Mouse (Mus musculus) kidney, postnatal 36 days (tissue): ENCODE results near the gene Vps41.

Experiments used
- DNase-seq, 2 experiments: peaks; one replicate each; pipeline ENCODE4 v3.0.0; 2021 to 2022; ENCODE audit warnings: mixed read lengths in 2 of 2

Gene Vps41

DNA sequence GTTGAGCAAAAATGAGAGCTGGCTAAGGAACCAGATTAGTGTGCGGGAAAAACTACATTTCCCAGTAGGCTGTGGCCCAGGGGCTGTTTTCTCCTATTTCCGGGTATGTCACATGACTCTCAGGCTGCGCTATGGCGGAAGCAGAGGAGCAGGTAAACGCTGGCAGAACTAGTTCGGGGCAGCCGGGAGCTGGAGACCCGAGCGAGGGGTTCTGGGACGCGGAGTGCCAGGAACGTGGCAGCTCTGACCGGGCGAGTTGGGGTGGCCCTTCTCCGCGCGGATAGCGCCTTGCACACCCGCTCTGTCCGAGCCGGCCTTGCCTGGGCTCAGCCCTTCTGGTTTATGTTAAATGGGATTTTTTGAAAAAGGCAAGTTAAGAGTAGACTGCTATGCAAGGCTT, at the start of gene Vps41:
TSS of gene Vps41 (plus strand) at position 102 of the 400 bp plus-strand sequence.
- DNase-seq: peak; percentile 82 to 90

DNA sequence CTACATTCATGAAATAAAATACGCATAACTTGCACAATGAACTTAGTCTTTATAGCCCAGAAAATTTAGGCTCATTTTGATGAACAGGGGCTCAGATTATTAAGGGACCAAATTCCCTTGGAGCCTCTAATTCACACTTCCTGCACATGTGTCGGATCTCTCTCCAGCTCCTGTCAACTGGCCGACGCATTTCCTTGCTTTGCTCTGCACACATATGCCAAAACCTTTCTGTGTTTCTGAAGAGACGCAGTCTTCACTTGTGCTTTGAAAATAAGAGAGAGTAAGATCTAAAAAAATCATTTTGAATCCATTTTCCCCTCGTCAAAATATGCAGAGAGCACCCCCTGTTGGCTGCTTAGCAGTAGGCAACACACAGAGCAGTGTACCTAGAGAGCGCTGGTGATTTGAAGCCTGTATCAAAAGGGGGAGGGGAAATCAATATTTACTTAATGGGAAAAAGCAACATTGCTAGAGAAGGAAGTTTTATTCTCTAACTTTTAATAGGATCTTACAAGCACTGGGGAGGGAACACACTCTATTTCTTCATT, 18.5 kb upstream of the Vps41 start:
- DNase-seq: peak in 1 of 2 experiments; percentile 48

DNA sequence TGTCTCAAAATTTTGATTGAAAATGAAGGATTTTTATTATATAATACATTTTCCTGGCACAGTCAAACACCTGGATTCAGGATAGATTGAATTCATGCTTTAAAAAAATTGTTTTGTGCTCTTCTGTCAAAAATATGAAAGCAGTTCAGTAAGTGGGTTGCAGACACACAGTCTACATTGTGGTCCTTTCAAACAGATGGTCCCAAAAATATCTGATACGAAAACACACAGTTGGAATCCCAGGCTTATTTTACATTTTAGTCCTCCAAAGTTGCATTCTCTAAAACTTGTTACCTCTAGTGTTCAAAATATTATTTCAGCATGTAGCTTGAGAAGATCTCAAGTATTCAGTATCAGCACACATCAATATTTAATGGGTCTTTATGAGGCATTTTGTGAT, 5.4 kb upstream of the Vps41 start:
- no peak for DNase-seq

DNA sequence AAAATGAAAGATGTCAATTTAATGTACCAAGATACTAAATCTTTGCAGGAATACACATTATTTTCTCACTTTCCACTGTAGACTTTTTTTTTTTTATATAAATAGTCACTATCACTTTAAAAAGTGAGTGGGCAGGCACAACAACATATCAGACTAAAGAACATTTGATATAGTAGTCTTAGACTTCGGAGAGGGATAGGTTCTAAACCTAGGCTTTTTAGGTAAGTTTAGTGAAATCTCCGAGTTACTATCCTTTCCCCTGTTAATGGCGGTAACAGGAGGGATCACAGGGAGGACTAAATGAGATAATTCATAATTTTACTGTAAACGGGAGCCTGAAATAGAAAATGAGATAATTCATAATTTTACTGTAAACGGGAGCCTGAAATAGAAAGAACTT, 379 bp upstream of the Vps41 start:
- DNase-seq: no peak

DNA sequence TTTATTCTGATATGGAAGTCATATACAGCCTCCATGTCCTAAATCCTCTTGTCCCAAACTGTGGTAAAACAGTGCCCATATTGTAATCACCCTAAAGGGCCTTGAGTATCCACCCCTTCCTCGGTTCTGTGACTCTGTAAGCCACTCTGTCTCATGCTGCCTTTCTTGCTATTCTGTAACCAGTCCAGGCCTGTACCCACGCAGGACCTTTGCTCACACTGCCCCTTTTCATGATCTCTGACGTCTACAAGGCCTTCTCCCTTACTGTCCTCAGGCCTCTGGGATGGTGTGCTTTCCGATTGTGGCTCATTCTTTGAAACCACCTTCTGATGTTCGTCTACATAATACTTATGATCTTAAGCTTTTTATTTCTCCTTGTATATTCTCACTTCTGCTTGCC, 1.4 kb downstream of the Vps41 start:
- DNase-seq: peak; percentile 29 to 47

DNA sequence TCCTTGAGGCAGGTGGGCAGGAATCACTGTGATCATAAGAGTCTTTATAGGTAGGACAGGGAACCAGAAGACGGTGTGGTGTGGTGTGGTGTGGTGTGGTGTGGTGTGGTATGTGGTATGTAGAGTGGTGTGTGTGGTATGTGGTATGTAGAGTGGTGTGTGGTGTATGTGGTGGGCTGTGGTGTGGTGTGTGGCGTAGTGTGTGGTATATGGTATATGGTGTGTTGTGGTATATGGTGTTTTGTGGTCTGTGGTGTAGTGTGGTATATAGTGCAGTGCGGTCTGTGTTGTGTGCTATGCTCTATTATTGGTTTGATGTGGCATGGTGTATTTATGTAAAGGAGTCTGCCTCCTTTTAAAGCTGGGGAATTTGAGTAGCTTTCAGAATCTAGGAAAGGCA, 13.6 kb downstream of the Vps41 start:
- no peak for DNase-seq

DNA sequence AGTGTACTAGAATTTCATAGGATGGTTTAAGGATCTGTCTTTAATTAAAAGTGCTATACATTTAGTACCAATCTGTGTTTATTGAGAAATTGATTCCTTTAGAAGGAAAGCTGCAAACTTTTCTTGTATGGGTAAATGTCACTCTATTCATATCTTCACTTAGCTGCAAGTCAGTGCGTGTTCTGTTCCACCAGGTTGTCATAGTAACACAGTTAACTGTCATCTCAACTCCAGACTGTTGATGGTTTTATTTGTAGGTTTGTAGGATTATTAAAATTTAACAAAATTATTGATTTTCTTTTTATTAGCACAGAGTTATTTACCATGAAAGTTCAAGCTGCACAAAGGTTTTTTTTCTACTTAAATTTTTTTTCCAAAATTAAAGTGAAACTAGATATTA, 19.5 kb downstream of the Vps41 start:
- DNase-seq: no peak

DNA sequence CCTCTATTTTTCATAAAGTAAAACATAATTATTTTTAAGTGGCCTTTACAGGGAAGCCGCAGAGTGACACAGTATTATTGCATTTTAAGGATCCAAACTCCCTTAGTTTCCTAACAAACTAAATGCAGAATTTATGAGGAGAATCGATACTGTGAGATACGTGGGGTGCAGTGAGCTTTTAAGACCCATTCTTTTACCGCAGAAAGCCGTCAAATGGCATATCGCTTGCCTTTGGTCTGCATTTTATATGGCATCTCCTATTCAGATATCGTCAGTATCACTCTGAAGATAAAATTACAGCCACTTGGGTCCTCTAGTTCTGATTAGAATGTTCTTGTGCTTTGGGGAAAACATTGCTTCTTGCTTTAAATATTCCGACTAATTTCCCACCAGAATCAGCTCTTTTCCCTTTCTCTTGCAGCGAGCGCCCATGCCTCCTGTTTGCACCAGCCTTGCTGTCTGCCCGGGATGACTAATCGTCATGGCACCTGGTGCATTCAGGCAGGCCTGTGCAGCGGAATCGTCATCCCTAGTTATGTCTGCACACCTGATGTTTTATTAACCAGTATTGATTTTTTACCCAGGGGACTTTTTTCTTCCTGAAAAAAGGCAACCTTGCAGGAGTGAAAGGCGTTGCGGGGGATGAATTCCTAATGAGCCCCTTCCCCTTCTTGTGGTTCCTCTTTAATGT, 26.6 kb downstream of the Vps41 start:
- no peak for DNase-seq

DNA sequence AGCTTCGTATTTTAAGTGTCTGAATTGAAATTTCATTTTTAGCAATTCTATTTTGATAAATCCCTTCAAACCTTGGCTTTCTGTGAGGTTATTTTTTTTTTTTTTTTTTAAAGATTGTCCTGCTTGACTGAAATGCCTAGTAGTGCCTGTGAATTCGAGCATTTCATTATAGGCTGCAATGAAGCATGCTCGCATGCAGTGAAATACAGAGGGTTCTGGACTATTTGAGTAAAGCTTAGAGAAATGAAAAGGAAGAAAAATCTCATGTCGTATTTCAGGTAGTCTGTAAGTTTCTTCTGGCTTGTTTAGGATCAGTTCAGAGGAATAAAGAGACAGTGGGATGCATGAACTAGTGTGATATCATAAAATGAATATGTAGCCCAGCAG, 27.2 kb downstream of the Vps41 start:
- no peak for DNase-seq

DNA sequence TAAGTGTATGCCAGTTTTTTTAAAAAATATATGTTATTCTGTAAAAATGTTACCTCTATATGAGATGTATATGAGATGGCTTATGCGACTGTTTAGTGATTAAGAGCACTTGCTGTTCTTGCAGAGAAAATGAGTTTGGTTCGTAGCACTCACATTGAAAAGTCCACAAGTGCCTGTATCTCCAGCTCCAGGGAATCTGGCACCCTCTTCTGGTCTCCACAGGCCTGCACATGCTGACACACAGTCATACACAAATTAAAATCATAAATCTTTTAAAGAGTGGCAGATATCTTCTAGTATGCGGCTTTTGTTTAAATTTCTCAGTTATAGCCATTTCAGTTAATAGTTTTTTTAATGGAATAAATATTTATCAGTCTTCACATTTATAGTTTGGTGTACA, 40.9 kb downstream of the Vps41 start:
- DNase-seq: peak; percentile 9 to 36

DNA sequence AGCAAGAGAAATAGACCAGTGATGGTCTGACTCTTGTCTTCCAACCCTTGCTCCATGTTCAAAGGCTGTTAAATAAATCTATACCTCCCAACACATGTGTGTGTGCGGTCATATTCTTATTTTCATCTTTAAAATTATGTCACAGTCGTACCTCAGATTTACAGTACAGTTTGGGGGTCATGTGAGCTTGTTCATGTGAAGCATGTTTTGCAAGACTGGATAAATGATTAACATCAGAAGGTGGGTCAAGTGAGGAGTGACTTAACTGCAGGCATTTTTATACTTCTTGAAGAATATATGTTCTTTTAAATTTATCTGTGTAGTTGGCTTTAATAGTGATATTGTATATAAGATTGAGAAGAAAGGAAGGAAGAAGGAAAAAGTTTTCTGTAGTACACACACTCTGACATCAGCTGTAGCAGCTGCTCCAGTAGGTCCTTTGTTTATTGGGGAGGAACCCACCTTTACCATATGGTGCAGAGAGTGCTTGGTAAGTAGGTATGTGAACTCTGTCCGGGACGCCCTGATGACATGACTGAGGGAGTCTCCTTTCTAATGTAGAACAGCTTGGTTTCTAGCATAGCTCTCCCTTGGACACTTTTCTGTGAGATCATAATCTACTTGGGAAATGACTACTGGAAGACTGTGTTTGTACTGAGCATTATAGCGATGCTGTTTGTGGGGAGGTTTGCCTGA, 42.4 kb downstream of the Vps41 start:
- peak in 1 of 2 experiments; percentile 32 for DNase-seq

DNA sequence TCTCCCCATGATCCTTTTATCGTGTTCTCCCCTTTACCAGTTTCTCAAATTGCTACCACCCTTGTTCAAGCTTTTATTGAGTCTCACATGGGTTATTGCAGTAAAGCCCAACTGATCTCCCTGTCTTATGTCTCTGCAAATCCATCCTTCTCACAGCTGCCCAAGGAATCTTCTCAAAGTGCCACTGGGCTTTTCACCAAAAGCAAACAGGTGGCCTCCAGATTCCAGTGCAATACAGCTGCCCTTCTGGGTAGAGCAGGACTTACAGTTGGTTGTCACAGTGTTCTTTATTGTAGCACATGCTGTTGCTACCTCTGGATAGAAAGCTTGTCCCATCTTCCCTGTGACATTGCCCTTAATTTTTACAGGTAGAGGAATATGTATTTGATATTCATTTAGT, 44.4 kb downstream of the Vps41 start:
- no peak for DNase-seq

DNA sequence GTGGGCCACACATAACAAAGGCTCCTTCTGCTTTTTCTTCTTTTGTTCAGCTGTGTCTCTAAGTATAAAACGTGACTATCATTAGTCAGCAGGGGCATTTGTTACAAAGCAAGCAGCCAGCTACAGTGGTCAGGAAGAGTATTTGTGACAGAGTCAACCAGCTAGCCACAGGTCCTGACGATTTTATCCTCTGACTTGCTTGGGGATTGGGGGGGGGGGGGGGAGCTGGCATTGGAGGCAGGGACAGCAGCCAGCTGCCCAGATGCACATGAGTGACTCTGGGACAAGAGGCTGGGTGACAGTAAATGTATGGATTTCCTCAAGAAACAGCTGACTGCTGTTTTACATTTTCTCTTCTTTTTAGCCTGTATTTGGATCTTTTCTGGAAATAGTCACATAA, 50.8 kb downstream of the Vps41 start:
- no peak for DNase-seq

DNA sequence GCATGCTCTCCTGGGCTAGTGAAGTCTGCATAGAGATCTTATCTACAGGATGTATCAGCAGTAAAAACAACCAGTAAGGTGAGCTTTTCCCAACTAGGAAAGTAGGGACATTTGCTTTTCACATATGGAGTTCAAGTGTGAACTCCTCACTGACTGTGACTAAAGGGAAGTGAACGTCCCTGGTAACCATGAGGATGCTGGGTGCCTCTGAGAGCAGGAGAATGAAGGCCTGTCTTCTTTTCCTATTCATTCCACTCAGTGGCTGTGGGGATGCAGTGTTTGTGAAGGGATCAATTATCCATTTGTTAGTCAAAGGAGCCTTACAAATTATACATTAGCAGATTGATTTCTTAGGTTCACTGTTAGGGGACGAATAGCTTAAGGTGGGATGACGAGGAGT, 51.4 kb downstream of the Vps41 start:
- no peak for DNase-seq

DNA sequence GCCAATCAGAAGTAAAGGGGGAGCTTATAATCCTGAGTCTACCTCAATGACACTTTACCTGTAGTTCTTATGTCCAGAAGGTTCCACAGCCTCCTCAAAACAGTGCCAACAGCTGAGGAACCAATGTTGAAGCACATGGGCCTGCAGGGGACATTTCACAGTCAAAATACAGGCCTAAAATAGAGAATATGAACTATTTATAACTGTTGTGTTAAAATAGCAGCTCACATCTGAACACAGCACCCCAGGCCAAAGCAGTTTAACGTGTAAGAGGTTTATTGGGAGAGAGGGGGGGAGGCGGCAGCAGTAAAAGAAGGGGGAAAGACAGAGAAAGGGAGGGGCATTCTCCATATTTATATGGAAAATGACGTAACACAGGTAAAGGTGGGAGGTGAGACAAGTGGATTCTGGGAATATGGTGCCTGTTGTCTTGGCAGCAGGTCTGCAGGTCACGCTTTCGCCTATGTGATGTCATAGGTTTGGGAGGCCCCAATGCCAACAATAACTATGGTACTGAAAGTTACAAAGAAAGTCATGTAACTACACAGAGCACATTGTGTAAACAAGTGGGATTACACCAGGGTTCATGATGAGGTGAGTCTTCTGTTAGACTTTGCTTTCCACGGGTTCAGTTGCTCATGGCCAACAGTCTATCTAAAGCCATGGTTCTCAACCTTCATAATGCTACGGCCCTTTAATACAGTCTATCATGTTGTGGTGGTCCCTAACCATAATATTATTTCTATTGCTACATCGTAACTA, 56.5 kb downstream of the Vps41 start:
- no peak for DNase-seq

DNA sequence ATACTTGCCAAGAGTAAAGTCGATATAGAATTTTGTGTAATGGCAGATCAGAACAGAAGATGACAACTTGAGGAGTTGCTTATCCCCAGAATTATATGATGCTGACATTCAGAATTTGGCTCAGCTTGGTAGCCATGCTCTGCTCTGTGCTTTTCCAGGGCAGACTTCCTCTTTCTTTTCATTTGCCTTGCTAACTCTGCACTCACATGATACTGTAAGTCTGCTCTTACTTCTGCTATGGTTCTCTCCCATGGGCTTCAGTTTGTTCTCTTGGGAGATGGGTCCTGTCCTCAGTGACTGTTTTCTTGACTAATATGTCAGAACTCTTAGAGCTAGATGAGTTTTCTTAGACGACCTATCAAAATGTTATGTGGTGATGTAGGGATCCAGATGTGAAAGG, 64.2 kb downstream of the Vps41 start:
- no peak for DNase-seq

DNA sequence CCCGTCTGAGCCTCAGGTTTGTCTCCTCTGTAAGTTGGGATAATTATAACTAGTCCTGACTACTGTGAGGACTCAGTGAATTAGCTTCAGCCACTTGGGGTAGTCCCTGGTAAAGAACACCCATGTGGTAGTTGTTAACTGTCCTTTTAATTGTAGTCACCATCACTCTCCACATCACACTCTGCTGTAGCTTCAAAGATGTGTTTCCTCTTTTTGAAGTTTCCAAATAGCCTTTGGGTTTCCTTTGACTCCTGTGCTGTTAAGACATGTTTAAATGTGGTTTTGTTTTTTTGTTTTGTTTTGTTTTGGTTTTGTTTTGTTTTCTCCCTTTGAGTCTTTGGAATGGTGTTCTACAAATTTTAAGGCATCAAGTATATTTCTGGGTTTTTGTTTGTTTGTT, 68.6 kb downstream of the Vps41 start:
- DNase-seq: no peak

DNA sequence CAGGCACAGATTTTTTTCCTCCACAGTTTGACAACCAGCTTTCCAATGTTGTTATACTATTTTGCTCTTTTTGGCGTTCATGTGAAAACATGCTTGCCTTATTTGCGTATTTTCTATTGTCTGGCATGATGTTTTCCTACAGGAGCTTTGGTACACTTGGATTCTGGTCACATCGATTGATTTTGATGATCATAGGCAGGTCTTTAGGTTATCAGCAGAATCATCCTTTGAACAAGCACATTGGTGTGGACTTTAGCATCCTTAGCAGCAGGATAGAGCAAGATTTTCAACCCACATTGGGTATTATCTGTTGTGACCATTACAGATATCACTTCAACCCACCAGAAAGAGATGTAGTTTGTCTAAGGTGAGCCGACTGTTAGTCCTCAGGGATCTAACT, 71.0 kb downstream of the Vps41 start:
- no peak for DNase-seq

DNA sequence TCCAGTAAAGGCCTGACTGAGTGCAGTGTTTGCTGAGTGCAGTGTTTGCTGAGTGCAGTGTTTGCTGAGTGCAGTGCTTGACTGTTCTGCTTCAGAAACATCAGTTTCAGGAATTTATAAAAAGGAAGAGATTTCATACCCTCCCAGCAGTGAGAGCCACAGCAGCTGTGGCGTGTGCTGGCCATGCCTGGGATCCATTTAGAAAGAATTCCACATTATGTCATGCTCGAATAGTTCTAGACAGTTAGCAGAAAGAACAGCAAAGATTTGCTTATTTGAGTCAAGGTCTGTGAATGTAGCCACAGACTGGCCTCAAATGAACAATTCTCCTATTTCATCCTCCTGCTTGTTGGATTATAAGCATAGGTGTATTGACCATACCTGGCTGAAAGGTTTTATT, 71.6 kb downstream of the Vps41 start:
- DNase-seq: no peak

DNA sequence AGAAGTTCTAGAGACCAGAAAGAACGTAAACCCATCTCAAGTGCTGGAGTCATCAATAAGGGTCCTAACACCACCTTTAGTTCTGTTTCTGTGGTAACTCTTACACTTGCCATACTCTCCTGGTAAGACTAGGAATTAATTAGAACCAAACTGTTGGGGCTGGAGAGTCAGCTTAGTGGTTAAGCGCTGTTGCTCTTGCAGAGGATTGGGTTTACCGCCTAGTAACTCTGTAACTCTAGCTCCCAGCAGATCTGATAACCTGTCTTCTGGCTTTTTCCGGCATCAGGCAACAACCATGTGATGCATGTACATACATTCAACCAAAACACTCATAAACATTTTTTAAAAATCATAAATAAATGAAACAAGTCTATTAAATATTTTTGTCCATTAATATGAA, 72.6 kb downstream of the Vps41 start:
- DNase-seq: no peak

DNA sequence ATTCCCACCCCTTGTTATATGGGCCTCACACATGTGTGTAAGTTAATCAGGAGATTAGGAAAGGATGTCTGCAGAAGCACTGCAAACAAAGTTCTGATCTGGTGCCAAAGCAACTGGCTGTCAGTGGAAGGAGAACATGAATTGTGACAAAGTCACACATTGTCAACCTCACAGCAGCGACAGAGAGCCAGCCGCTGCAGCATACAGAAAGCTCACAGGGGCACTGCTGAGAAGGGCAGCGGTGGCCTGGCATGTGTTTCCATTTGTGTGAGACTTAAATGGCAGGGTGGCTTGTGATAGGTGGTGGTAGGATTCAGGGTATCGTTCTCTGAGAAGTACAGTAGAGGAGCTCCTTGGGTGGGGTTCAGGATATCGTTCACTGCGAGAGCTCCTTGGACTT, 73.0 kb downstream of the Vps41 start:
- DNase-seq: no peak

DNA sequence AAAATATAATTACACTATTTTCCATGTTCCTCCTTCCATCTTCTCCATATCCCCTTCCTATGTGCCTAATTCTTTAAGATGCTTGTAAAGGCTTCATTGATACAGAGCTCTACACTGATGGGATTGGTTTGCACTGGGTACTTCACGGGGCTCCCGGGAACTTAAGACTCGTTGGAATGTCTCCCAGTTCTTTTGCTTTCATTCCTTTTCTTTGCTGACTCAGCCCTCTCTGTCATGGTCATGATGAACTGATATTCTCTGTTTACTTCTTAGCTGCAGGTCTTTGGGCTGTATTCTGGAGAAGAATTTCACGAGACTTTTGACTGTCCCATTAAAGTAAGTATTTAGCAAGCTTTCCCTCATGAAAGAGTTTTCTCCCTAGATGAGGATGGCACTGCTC, 74.2 kb downstream of the Vps41 start:
- no peak for DNase-seq

DNA sequence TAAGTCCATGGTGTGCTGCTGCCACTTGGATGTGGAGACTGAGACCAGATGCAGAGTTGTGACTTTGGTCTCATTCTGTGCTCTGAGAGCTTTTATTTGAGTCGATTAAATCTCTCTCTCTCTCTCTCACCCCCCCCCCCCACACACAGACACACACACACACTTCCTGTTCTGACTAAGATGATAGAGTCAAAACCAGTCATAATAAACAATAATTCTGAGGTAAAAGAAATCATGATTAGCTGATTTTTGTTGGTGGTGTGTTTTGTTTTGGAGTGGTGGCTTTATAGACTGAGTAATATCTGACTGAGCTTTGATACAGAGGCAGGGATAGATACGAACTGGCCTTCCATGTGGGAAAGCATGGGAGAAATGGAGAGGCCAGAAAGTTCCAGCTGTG, 74.6 kb downstream of the Vps41 start:
- DNase-seq: no peak

DNA sequence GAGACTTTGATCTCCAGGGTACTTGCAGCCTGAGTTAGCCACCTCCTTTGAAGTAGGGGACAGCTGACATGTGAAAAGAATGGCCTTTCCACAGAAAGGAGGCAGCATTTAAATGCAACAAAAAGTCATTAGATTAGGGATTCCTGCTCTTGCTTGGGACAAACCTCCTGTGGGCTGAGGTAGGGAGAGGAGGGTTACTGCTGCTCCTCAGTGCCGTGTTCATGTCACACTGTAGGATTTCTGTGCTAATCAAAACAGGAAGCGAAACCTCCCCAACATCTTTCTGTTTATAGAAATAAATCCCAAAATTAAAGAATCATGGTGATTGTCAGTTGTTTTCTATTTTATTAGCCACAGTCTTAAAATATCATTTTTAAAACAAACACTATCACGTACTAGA, 77.4 kb downstream of the Vps41 start:
- DNase-seq: no peak
